Mouse (Mus musculus) hindbrain, embryonic 16.5 days (tissue): Measurements from ENCODE around the gene Gzf1. TPM values are rescaled to one million over a fixed set of nuclear protein-coding genes. Genes with fewer than 3 reads are reported as not detected.

Experiments used
- ATAC-seq: fragments of 200-750 bp; cut with Nextera tagmentation; 2 replicates; pipeline ENCODE4 v1.8.0; 2017; ENCODE audit warnings: moderate TSS enrichment, moderate library complexity
- H3K27ac ChIP-seq: fragments of 300-500 bp; sonication (generic); 2 replicates; pipeline ENCODE4 v1.5.1; 2014; ENCODE audit warnings: low read depth, mild to moderate bottlenecking, control low read depth, low read length, moderate library complexity
- H3K27me3 ChIP-seq: fragments of 300-500 bp; sonication (generic); replicated peaks from 2 replicates; pipeline ENCODE4 v1.6.1; 2014; ENCODE audit warnings: low read length; ENCODE audit not compliant: control insufficient read depth, insufficient read depth
- H3K36me3 ChIP-seq: fragments of 300-500 bp; sonication (generic); 2 replicates; pipeline ENCODE4 v1.6.1; 2014; ENCODE audit warnings: mild to moderate bottlenecking, low read length, moderate library complexity, mixed read lengths; ENCODE audit not compliant: control insufficient read depth, insufficient read depth
- H3K4me1 ChIP-seq: fragments of 300-500 bp; sonication (generic); 2 replicates; pipeline ENCODE4 v1.6.1; 2014; ENCODE audit warnings: low read depth, low read length; ENCODE audit not compliant: control insufficient read depth, insufficient read depth
- H3K4me2 ChIP-seq: fragments of 300-500 bp; sonication (generic); 2 replicates; pipeline ENCODE4 v1.6.1; 2014; ENCODE audit warnings: mild to moderate bottlenecking, low read length, control low read depth, moderate library complexity
- H3K4me3 ChIP-seq: fragments of 300-500 bp; sonication (generic); 2 replicates; pipeline ENCODE4 v1.5.1; 2014; ENCODE audit warnings: mild to moderate bottlenecking, low read length, control low read depth, moderate library complexity
- H3K9ac ChIP-seq: fragments of 300-500 bp; sonication (generic); 2 replicates; pipeline ENCODE4 v1.6.1; 2014; ENCODE audit warnings: low read depth, mild to moderate bottlenecking, control low read depth, low read length, moderate library complexity
- H3K9me3 ChIP-seq: fragments of 300-500 bp; sonication (generic); 2 replicates; pipeline ENCODE4 v1.6.1; 2014; ENCODE audit warnings: mild to moderate bottlenecking, low read length, moderate library complexity; ENCODE audit not compliant: control insufficient read depth
- WGBS: fragments of 180-500 bp; shearing (Covaris S2); extraction: QIAGEN DNeasy Blood & Tissue Kit; methylation state at CpG from one replicate; pipeline ENCODE4 v1.1.7; 2014; 5-methylcytosine and 5-hydroxymethylcytosine counted together
- polyA plus RNA-seq: library from polyadenylated mRNA; unstranded; fragments of >200 nt; fragmentation: Nextera tagmentation; extraction: Ambion mirVana; gene quantifications from 2 replicates; pipeline ENCODE4 v1.2.1, GENCODE M21; 2015

The Gzf1 gene
- polyA plus RNA-seq, 1 experiment from 2014 or later: 15.0 TPM

GRCm38 (mm10) chr2:148672199-148673096 lies 8.4 kb upstream of the Gzf1 start, which contains the start of gene Nxt1:
Gene Nxt1 (plus strand): TSS chr2:148672601.
- peak within 1 kb of the TSS; percentile 91 for H3K4me2 ChIP-seq
- H3K27ac ChIP-seq: peak within 1 kb of the TSS; percentile 78
- H3K36me3 ChIP-seq: peaks cover 7% of the 10 kb centered on the region; the same call in 1 of the 2 replicates
- H3K4me3 ChIP-seq: peak within 1 kb of the TSS; percentile 54
- WGBS: 1% methylated on average over 55 of the region's 58 CpGs
- H3K4me1 ChIP-seq: peaks cover 19% of the 10 kb centered on the region
- no peaks in the 10 kb centered on the region for H3K9me3 ChIP-seq
- no peaks in the 10 kb centered on the region for H3K27me3 ChIP-seq
- ATAC-seq: peak; percentile 100
- peak within 1 kb of the TSS; percentile 66 for H3K9ac ChIP-seq

- no peaks in the 10 kb centered on the region for H3K9me3 ChIP-seq
- peaks cover 7% of the 10 kb centered on the region; the same call in 1 of the 2 replicates for H3K36me3 ChIP-seq
- H3K4me3 ChIP-seq: peak overlapping the region; percentile 51
- WGBS: 4% methylated on average over 26 of the region's 26 CpGs
- no peaks in the 10 kb centered on the region for H3K27me3 ChIP-seq
- peak overlapping the region; percentile 79 for H3K27ac ChIP-seq
- H3K4me1 ChIP-seq: peaks cover 39% of the 10 kb centered on the region
- H3K4me2 ChIP-seq: peak overlapping the region; percentile 71
- peak overlapping the region; percentile 67 for H3K9ac ChIP-seq
- peak; percentile 37 for ATAC-seq
These were observed 3.0 kb upstream of the Gzf1 start for GRCm38 (mm10) chr2:148677801-148678200.

- Histone ChIP-seq H3K9ac (no peak overlapping the region), H3K4me1 (peaks cover 26% of the 10 kb centered on the region), H3K4me2 (peak overlapping the region; percentile 42), H3K27ac (peak overlapping the region; percentile 65), H3K36me3 (peaks cover 15% of the 10 kb centered on the region), H3K4me3 (0 out of 2 replicates have a peak overlapping the region, but pooled peaks have one; percentile 14), H3K27me3 (no peaks in the 10 kb centered on the region), H3K9me3 (no peaks in the 10 kb centered on the region)
- 0% methylated on average over 9 of the region's 9 CpGs for WGBS
- no peak for ATAC-seq
These were observed 1.5 kb upstream of the Gzf1 start for GRCm38 (mm10) chr2:148679346-148679745.

GRCm38 (mm10) chr2:148681461-148681891 lies 653 bp downstream of the Gzf1 start:
- H3K27ac ChIP-seq: peak overlapping the region; percentile 91
- peak overlapping the region; percentile 86 for H3K9ac ChIP-seq
- peaks cover 26% of the 10 kb centered on the region for H3K4me1 ChIP-seq
- H3K27me3 ChIP-seq: no peaks in the 10 kb centered on the region
- ATAC-seq: peak; percentile 55
- H3K4me2 ChIP-seq: peak overlapping the region; percentile 67
- no peaks in the 10 kb centered on the region for H3K9me3 ChIP-seq
- WGBS: 7% methylated on average over 17 of the region's 17 CpGs
- peak overlapping the region; percentile 52 for H3K4me3 ChIP-seq
- peaks cover 26% of the 10 kb centered on the region for H3K36me3 ChIP-seq

- Histone ChIP-seq H3K9ac (no peak overlapping the region), H3K4me2 (no peak overlapping the region), H3K9me3 (no peaks in the 10 kb centered on the region), H3K36me3 (peaks cover 21% of the 10 kb centered on the region), H3K27me3 (no peaks in the 10 kb centered on the region), H3K4me3 (no peak overlapping the region), H3K4me1 (peaks cover 21% of the 10 kb centered on the region), H3K27ac (no peak overlapping the region)
- ATAC-seq: no peak
- 90% methylated on average over 1 of the region's 1 CpGs for WGBS
These were observed 2.2 kb downstream of the Gzf1 start for GRCm38 (mm10) chr2:148683031-148683430.

- no peak overlapping the region for H3K9ac ChIP-seq
- H3K9me3 ChIP-seq: no peaks in the 10 kb centered on the region
- no peak overlapping the region for H3K4me2 ChIP-seq
- H3K36me3 ChIP-seq: peaks cover 25% of the 10 kb centered on the region
- no peak overlapping the region for H3K4me3 ChIP-seq
- no peak overlapping the region for H3K27ac ChIP-seq
- no peak for ATAC-seq
- no peaks in the 10 kb centered on the region for H3K27me3 ChIP-seq
- 100% methylated on average over 2 of the region's 2 CpGs for WGBS
- H3K4me1 ChIP-seq: peaks cover 13% of the 10 kb centered on the region
These were observed 4.1 kb downstream of the Gzf1 start for GRCm38 (mm10) chr2:148684972-148685371.

- no peak overlapping the region for H3K27ac ChIP-seq
- peaks cover 31% of the 10 kb centered on the region for H3K36me3 ChIP-seq
- WGBS: 88% methylated on average over 3 of the region's 3 CpGs
These were observed 4.9 kb downstream of the Gzf1 start for GRCm38 (mm10) chr2:148685709-148686108.

GRCm38 (mm10) chr2:148686862-148687261 lies 6.0 kb downstream of the Gzf1 start:
- Histone ChIP-seq H3K27me3 (no peaks in the 10 kb centered on the region), H3K4me1 (peaks cover 6% of the 10 kb centered on the region), H3K27ac (no peak overlapping the region), H3K4me3 (no peak overlapping the region), H3K36me3 (peaks cover 33% of the 10 kb centered on the region), H3K4me2 (no peak overlapping the region), H3K9me3 (no peaks in the 10 kb centered on the region), H3K9ac (no peak overlapping the region)
- 97% methylated on average over 1 of the region's 1 CpGs for WGBS
- no peak for ATAC-seq

More at GRCm38 (mm10) chr2:148685709-148686108, 4.9 kb downstream of the Gzf1 start:
- peaks cover 9% of the 10 kb centered on the region for H3K4me1 ChIP-seq
- no peak overlapping the region for H3K4me3 ChIP-seq
- no peaks in the 10 kb centered on the region for H3K27me3 ChIP-seq
- no peak overlapping the region for H3K9ac ChIP-seq
- no peaks in the 10 kb centered on the region for H3K9me3 ChIP-seq
- H3K4me2 ChIP-seq: no peak overlapping the region
- ATAC-seq: no peak

GRCm38 (mm10) chr2:148687971-148688370 lies 7.1 kb downstream of the Gzf1 start:
- no peak overlapping the region for H3K27ac ChIP-seq
- no peak overlapping the region for H3K4me2 ChIP-seq
- 93% methylated on average over 5 of the region's 5 CpGs for WGBS
- H3K27me3 ChIP-seq: no peaks in the 10 kb centered on the region
- ATAC-seq: no peak
- peaks cover 34% of the 10 kb centered on the region for H3K36me3 ChIP-seq
- H3K4me1 ChIP-seq: no peaks in the 10 kb centered on the region
- no peaks in the 10 kb centered on the region for H3K9me3 ChIP-seq
- no peak overlapping the region for H3K4me3 ChIP-seq
- H3K9ac ChIP-seq: no peak overlapping the region
